Mouse (Mus musculus) embryonic facial prominence, embryonic 12.5 days (tissue): Measurements from ENCODE around the gene Pitx1. TPM values are rescaled to one million over a fixed set of nuclear protein-coding genes. Genes with fewer than 3 reads are reported as not detected.
A peak's percentile ranks its signal among the peaks of the same experiment; 100 is the strongest.

ENCODE experiments used
- ATAC-seq: fragments of 200-750 bp; cut with Nextera tagmentation; 2 replicates; pipeline ENCODE4 v1.8.0; 2017; ENCODE audit not compliant: insufficient number of reproducible peaks, insufficient read depth, low FRiP score, low TSS enrichment
- H3K27ac ChIP-seq: fragments of 300-500 bp; sonication (generic); 2 replicates; pipeline ENCODE4 v1.5.1; 2016; ENCODE audit warnings: mild to moderate bottlenecking
- H3K27me3 ChIP-seq: fragments of 300-500 bp; sonication (generic); 2 replicates; pipeline ENCODE4 v1.6.1; 2016; ENCODE audit warnings: mild to moderate bottlenecking, moderate library complexity
- H3K36me3 ChIP-seq: fragments of 300-500 bp; sonication (generic); 2 replicates; pipeline ENCODE4 v1.6.1; 2016; ENCODE audit warnings: mild to moderate bottlenecking
- H3K4me1 ChIP-seq: fragments of 300-500 bp; sonication (generic); 2 replicates; pipeline ENCODE4 v1.6.1; 2016
- H3K4me2 ChIP-seq: fragments of 300-500 bp; sonication (generic); replicated peaks from 2 replicates; pipeline ENCODE4 v1.6.1; 2016; ENCODE audit warnings: mild to moderate bottlenecking, moderate library complexity
- H3K4me3 ChIP-seq: fragments of 300-500 bp; sonication (generic); 2 replicates; pipeline ENCODE4 v1.5.1; 2016; ENCODE audit warnings: mild to moderate bottlenecking
- H3K9ac ChIP-seq: fragments of 300-500 bp; sonication (generic); 2 replicates; pipeline ENCODE4 v1.6.1; 2016; ENCODE audit warnings: mild to moderate bottlenecking, moderate library complexity
- H3K9me3 ChIP-seq: fragments of 300-500 bp; sonication (generic); 2 replicates; pipeline ENCODE4 v1.6.1; 2016; ENCODE audit warnings: mild to moderate bottlenecking, moderate library complexity
- WGBS: fragments of 180-500 bp; shearing (Covaris S2); methylation state at CpG from one replicate; pipeline ENCODE4 v1.1.7; 2016; 5-methylcytosine and 5-hydroxymethylcytosine counted together
- polyA plus RNA-seq: library from polyadenylated mRNA; unstranded; fragments of >200 nt; fragmentation: Nextera tagmentation; extraction: Ambion mirVana; gene quantifications from 2 replicates; pipeline ENCODE4 v1.2.1, GENCODE M21; 2016

The Pitx1 gene
- polyA plus RNA-seq, result 99.0 and 157 TPM in 2 replicates

DNA sequence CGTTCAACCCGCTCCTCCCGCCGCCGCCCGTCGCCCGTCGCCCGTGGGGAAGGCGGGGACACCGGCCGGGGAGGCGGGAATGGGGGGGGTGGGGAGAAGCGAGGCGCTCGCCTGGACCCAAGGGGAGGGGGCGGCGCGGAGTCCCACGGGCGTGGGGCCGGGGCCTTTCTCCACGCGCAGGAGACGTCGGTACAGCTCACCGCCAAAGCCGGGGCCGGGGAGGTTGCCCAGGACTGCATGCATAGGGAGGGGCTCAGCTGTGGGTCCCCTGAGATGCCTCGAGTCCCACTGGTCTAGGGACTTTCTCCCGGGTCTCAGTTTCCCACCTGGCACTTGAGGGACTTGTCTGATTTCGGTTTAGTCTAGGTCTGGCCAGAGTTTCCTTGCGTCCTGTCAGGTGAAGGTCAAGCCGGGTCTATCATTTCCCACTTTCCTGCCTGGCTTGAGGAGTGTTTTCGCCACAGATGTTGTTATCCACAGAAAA is at the start of gene Pitx1:
Gene Pitx1, minus strand, starts transcription at position 51 of the 484 bp plus-strand sequence.
- WGBS, result 1% methylated on average over 34 of the region's 36 CpGs
- Histone ChIP-seq H3K27ac (peak within 1 kb of the TSS; percentile 82), H3K4me3 (peak within 1 kb of the TSS; percentile 54), H3K27me3 (peaks cover 93% of the 10 kb centered on the region), H3K36me3 (no peaks in the 10 kb centered on the region), H3K9me3 (no peaks in the 10 kb centered on the region), H3K4me1 (peaks cover 25% of the 10 kb centered on the region; the same call in 1 of the 2 replicates), H3K4me2 (peak within 1 kb of the TSS; percentile 58), H3K9ac (peak within 1 kb of the TSS; percentile 63)
- no peak for ATAC-seq

DNA sequence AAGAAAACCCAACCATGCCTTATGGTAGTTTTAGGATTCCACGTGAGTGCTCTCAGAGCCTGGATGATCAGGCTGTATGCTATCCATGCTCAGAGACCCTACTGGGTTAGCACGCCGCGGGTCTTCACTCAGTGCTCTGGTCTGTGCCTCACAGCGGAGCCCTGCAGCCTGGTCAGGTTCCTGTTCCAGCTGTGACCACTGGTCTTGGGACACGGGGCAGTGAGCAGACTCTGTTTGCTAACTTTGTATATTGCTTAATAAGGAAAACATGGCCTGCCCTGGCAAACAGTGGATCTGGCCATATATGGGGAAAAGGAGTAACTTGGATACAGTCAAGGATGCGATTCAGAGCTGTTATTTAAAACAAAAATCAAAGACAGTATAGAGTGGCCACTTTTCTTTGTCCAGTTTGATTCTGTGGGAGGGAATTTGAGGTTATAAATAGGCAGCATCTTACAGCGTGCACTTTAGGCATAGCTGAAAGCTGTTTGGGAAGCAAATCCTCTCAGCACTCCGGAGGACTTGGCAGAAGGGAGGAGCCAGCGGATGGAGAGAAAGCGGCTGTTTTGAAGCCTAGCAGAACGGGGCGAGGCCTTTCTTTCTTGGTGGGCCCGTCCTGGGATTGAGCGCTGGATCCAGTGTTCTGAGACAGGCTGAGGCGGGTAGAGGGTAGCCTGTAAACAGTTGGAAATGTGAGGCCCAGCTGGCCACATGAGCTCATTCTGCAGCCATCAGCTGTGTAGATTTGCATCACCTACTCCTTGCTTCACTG is 45.6 kb upstream of the Pitx1 start:
- Histone ChIP-seq H3K27ac (0 out of 2 replicates have a peak overlapping the region, but pooled peaks have one; percentile 5), H3K4me3 (no peak overlapping the region), H3K4me1 (no peaks in the 10 kb centered on the region), H3K27me3 (no peaks in the 10 kb centered on the region), H3K36me3 (no peaks in the 10 kb centered on the region), H3K9ac (no peak overlapping the region), H3K9me3 (no peaks in the 10 kb centered on the region), H3K4me2 (no peak overlapping the region)
- 55% methylated on average over 16 of the region's 16 CpGs for WGBS
- peak; percentile 65; the same call in 1 of the 2 replicates for ATAC-seq

DNA sequence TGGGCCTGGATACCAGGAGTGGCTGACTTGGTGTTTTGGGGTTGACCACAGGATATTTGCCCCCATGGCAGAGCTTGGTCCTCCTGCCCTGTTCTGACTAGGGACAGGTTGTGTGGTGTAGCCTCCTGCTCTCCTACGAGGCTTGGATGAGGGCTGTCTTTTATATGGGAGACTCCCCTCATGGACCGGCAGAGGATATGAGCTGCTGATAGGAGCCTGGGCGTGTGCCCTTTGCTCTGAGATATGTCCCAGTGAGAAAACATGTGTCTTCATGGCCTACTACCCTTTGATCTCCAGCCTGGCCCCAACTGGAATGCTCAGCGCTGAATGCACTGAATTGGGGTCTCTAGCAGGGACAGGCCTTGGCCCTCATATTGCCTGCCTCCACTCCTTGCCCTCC is 42.4 kb upstream of the Pitx1 start:
- no peak for ATAC-seq
- no peaks in the 10 kb centered on the region for H3K36me3 ChIP-seq
- no peak overlapping the region for H3K4me3 ChIP-seq
- H3K9ac ChIP-seq, result no peak overlapping the region
- no peaks in the 10 kb centered on the region for H3K4me1 ChIP-seq
- no peaks in the 10 kb centered on the region for H3K27me3 ChIP-seq
- WGBS, result 90% methylated on average over 4 of the region's 4 CpGs
- H3K9me3 ChIP-seq, result no peaks in the 10 kb centered on the region
- H3K4me2 ChIP-seq, result no peak overlapping the region
- H3K27ac ChIP-seq, result no peak overlapping the region

DNA sequence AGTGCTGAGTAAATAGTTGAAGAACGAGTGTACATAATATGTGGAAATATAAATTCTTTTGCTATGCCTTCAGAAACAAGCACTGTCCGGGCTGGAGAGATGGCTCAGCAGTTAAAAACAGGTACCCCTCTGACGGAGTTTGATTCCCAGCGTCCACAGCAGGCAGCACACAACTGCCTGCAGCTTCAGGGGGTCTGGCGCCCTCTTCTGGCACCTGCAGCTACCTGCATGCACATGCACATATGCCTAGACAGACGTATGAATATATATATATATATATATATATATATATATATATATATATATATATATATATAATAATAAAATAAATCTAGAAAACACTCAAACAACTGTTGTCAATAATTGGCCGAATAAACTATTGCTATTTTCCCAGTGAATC is 35.4 kb upstream of the Pitx1 start:
- no peak overlapping the region for H3K27ac ChIP-seq
- H3K27me3 ChIP-seq, result no peaks in the 10 kb centered on the region
- H3K4me2 ChIP-seq, result no peak overlapping the region
- 82% methylated on average over 7 of the region's 7 CpGs for WGBS
- no peaks in the 10 kb centered on the region for H3K4me1 ChIP-seq
- H3K36me3 ChIP-seq, result no peaks in the 10 kb centered on the region
- H3K9me3 ChIP-seq, result no peaks in the 10 kb centered on the region
- H3K9ac ChIP-seq, result no peak overlapping the region
- no peak overlapping the region for H3K4me3 ChIP-seq
- no peak for ATAC-seq

DNA sequence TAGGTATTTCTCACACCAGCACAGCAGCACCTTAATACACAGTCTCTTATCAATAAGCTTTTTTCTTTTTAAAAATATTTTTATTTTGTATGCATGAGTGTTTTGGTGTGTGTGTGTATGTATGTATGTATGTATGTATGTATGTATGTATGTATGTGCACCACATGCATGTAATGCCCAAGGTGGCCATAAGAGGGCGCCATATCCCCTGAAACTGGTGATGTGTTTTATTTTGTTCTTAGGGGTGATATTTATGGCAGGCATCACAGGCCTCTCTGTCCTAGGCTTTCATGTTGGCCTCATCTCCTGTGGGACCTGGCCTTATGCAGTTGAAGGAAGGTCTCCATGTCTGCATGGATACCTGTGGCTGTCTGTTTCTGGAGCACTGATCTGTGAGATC is 34.0 kb upstream of the Pitx1 start:
- Histone ChIP-seq H3K4me3 (no peak overlapping the region), H3K27ac (no peak overlapping the region), H3K4me2 (no peak overlapping the region), H3K27me3 (no peaks in the 10 kb centered on the region), H3K36me3 (no peaks in the 10 kb centered on the region), H3K9ac (no peak overlapping the region), H3K9me3 (no peaks in the 10 kb centered on the region), H3K4me1 (no peaks in the 10 kb centered on the region)
- no peak for ATAC-seq
- 79% methylated on average over 1 of the region's 1 CpGs for WGBS

DNA sequence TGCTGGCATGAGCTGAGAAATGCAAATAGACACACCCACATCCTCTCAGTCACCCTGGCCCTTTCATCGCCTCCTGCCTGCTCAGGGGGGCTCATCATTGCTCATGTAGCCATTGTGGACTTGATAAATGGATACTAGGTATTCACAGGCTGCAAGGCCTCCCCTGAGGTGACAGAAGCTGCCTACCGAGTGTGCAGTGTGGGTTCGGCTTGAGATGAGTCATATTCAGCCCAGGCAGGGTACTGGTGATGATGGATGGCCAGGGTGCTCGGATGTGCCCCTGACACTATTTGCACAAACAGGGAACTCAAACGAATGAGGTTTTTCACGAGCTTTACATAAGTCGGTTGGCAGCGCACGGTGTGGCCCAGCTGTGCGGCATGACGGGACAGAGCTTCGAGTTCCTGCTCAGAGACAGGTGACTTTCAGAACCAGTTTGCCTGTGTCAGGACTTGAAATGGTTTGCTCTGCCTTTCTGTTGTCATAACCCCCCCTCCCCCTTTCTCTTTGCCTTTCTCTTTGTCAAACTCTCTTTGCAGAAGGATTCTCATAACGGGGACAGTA is 31.6 kb upstream of the Pitx1 start:
- Histone ChIP-seq H3K9ac (no peak overlapping the region), H3K36me3 (no peaks in the 10 kb centered on the region), H3K4me2 (no peak overlapping the region), H3K4me3 (no peak overlapping the region), H3K27me3 (no peaks in the 10 kb centered on the region), H3K9me3 (no peaks in the 10 kb centered on the region), H3K4me1 (no peaks in the 10 kb centered on the region), H3K27ac (no peak overlapping the region)
- 75% methylated on average over 13 of the region's 13 CpGs for WGBS
- no peak for ATAC-seq

DNA sequence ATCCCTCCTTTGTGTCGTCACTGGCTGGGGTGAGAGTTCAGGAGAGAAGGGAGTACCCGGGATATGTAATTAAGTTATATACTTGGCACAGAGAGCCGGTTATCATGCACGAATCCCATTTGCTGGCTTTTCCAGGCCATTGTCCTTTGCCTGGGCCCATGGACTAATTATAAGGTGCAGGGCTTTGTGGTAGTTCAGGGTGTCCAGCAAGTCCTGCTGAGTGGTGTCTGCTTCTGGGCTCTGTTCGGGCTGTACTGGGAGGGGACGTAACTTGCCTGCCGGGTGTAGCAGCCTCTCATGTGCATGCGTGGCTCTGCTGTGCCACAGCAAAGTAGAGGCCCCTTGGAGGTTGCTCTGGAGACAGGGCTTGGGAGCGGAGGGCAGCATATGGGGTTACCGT is 24.5 kb upstream of the Pitx1 start:
- no peak overlapping the region for H3K9ac ChIP-seq
- no peak overlapping the region for H3K27ac ChIP-seq
- H3K36me3 ChIP-seq, result no peaks in the 10 kb centered on the region
- no peak for ATAC-seq
- WGBS, result 57% methylated on average over 10 of the region's 10 CpGs
- peaks cover 9% of the 10 kb centered on the region for H3K4me1 ChIP-seq
- H3K4me2 ChIP-seq, result no peak overlapping the region
- no peak overlapping the region for H3K4me3 ChIP-seq
- no peaks in the 10 kb centered on the region for H3K9me3 ChIP-seq
- peaks cover 20% of the 10 kb centered on the region for H3K27me3 ChIP-seq

DNA sequence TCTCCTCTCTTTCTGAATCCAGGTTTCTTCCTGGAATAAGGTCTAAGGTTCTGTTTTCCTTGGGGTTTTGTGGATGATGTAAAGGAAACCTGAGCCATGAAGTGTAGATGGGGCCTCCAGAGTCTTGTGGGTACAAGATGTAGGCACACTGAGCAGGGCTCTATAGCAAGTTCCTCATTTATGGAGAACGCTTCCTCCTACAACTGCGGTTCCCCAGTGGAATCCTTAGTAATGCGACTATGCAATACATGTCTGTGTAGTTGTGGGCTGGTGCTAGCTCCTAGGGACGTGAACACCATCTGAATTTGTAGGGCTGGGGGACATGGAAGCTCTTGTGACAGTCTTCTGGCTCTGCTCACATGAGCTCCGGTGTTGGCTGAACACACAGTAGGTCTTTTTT is 22.5 kb upstream of the Pitx1 start:
- Histone ChIP-seq H3K4me2 (no peak overlapping the region), H3K9me3 (no peaks in the 10 kb centered on the region), H3K4me3 (no peak overlapping the region), H3K4me1 (peaks cover 11% of the 10 kb centered on the region), H3K27me3 (peaks cover 20% of the 10 kb centered on the region), H3K36me3 (no peaks in the 10 kb centered on the region), H3K9ac (no peak overlapping the region), H3K27ac (no peak overlapping the region)
- 86% methylated on average over 5 of the region's 5 CpGs for WGBS
- ATAC-seq, result no peak

DNA sequence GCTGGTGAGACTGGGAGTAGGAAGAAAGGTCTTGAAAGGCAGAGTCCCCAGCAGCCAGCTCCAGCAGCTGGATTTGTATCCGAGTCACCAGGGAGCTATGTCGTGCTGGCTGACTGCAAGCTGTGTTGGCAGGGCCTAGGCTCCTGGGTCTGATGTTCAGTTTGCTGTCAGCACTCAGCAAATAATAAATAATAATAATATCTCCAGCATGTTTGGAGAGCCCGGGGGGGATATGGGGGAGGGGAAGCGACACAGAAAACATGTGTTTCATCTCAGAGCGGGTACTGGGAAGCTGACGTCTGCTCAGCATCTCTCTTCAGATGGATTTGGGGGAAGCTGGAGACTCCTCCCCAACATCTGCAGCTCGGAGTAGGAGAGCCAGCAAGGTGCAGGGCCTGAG is 19.8 kb upstream of the Pitx1 start:
- peaks cover 21% of the 10 kb centered on the region for H3K27me3 ChIP-seq
- no peak for ATAC-seq
- no peaks in the 10 kb centered on the region for H3K36me3 ChIP-seq
- no peak overlapping the region for H3K9ac ChIP-seq
- 36% methylated on average over 7 of the region's 7 CpGs for WGBS
- H3K9me3 ChIP-seq, result no peaks in the 10 kb centered on the region
- no peak overlapping the region for H3K4me2 ChIP-seq
- no peak overlapping the region for H3K27ac ChIP-seq
- H3K4me1 ChIP-seq, result peaks cover 11% of the 10 kb centered on the region
- no peak overlapping the region for H3K4me3 ChIP-seq

DNA sequence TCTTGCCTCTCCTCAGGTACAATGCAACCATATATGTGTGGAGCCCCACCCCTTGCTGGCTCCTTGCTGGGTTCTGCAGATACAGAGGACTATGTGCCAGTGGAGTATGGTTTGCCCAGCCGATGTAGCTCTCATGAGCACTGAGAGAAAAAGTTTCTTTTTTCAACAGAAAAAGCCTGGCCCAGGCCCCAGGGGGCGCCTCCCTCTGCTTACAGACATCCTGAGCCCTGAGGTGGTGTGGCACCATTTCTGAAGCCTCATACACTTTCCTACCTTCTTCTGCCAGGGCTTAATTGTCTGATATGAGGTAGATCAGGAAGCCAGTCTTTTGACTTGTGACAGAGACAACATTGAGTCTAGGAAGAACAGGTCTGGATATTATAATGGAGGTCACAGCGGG is 16.2 kb upstream of the Pitx1 start:
- 62% methylated on average over 3 of the region's 3 CpGs for WGBS

DNA sequence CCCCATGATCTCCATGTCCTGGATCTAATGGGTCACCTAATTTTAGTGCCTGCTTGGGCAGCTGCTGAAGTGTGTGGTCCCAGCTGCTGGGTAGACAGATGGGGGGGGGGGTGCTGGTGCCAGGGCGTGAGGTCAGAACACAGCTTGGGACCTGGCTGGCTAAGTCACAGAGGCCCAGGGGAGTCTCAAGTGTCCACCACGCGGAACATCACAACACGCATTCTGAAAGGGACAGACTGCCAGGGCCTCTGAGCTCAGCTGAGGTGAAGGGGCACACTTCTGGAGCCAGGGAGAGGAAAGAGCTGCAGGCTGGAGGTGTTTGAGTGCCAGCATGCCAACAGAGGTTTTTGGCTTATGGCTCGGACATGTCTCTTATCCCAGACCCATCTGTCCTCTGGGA is 14.7 kb upstream of the Pitx1 start:
- Histone ChIP-seq H3K9me3 (no peaks in the 10 kb centered on the region), H3K9ac (no peak overlapping the region), H3K4me3 (no peak overlapping the region), H3K4me1 (peaks cover 10% of the 10 kb centered on the region; the same call in 1 of the 2 replicates), H3K4me2 (no peak overlapping the region), H3K36me3 (no peaks in the 10 kb centered on the region), H3K27me3 (0 out of 2 replicates have a peak, but pooled peaks cover 3% of the 10 kb centered on the region), H3K27ac (no peak overlapping the region)
- no peak for ATAC-seq
- 70% methylated on average over 5 of the region's 5 CpGs for WGBS

More for the DNA sequence above, 16.2 kb upstream of the Pitx1 start:
- Histone ChIP-seq H3K4me3 (no peak overlapping the region), H3K9me3 (no peaks in the 10 kb centered on the region), H3K9ac (no peak overlapping the region), H3K4me2 (no peak overlapping the region), H3K27ac (no peak overlapping the region), H3K27me3 (0 out of 2 replicates have a peak, but pooled peaks cover 6% of the 10 kb centered on the region), H3K36me3 (no peaks in the 10 kb centered on the region), H3K4me1 (peaks cover 10% of the 10 kb centered on the region; the same call in 1 of the 2 replicates)
- ATAC-seq, result no peak

DNA sequence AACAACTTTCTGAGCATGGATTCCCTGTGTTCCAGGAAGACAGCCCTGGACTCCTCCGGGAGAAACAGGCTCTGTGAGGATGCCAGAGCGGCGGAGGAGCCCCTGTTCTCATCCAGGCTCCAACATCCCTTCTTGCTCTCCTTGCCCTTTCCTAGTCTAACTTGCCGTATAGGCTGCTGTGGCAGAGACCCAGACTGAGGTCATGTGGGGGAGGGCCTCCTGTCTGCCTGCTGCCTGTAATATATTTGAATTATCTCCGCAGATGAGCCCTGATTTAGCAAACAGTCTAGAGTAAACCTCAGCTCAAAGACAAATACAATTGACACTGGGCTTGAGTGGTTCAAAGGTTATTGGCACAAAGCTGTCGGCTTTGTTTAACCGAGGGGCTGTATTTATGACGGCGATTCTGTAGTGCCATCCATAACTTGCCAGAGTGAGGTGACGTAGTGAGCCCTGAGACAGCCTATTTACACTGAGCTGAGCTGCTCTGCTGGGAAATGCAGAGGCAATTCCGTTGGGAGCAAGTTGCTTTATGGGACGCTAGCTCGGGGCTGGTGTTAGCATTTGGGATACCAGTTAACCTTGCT is 12.7 kb upstream of the Pitx1 start:
- 67% methylated on average over 13 of the region's 13 CpGs for WGBS
- Histone ChIP-seq H3K9ac (no peak overlapping the region), H3K9me3 (no peaks in the 10 kb centered on the region), H3K4me3 (no peak overlapping the region), H3K4me2 (no peak overlapping the region), H3K36me3 (no peaks in the 10 kb centered on the region), H3K27ac (no peak overlapping the region), H3K27me3 (0 out of 2 replicates have a peak, but pooled peaks cover 3% of the 10 kb centered on the region), H3K4me1 (peaks cover 5% of the 10 kb centered on the region; the same call in 1 of the 2 replicates)
- no peak for ATAC-seq
